Mouse (Mus musculus): ENCODE results near the gene Apom. TPM values are rescaled to one million over a fixed set of nuclear protein-coding genes. Genes with fewer than 3 reads are reported as not detected.

Apom gene
- polyA plus RNA-seq, 1 experiment from 2014 or later = 0.61 TPM

DNA sequence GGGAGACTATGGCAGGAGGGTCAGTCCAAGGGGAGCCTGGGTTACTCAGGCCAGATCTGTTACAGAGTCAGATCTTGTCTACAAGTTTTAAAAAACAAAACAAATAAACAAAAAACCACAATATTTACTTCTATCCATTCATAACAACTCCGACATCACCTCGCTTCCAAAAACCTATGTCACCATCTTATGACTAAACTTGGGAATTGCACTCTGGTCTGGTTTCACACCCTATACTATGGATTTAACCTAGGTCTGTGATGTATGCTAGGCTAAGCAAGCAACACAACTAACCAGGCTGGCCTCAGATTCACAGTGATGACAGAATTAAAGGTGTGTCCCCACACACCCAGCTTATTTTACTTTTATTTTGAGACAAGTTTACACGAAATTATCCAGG is 25.3 kb downstream of the Apom start:
- no peak overlapping the region for H3K9ac ChIP-seq (replicated peaks)
- peaks cover 28% of the 10 kb centered on the region for H3K36me3 ChIP-seq
- ATAC-seq (ENCODE audit: insufficient number of reproducible peaks, insufficient read depth, low FRiP score, low TSS enrichment, low read depth) = no peak
- H3K4me3 ChIP-seq (replicated peaks) = no peak overlapping the region; the same call in 1 of the 2 replicates
- H3K4me1 ChIP-seq (replicated peaks) = peaks cover 6% of the 10 kb centered on the region; the same call in 1 of the 2 replicates
- H3K9me3 ChIP-seq = no peaks in the 10 kb centered on the region
- H3K4me2 ChIP-seq = 0 out of 2 replicates have a peak overlapping the region, but pooled peaks have one; percentile 17
- whole genome bisulfite sequencing = 77% methylated on average over 3 of the region's 3 CpGs
- H3K27me3 ChIP-seq = no peaks in the 10 kb centered on the region
- H3K27ac ChIP-seq = no peak overlapping the region

DNA sequence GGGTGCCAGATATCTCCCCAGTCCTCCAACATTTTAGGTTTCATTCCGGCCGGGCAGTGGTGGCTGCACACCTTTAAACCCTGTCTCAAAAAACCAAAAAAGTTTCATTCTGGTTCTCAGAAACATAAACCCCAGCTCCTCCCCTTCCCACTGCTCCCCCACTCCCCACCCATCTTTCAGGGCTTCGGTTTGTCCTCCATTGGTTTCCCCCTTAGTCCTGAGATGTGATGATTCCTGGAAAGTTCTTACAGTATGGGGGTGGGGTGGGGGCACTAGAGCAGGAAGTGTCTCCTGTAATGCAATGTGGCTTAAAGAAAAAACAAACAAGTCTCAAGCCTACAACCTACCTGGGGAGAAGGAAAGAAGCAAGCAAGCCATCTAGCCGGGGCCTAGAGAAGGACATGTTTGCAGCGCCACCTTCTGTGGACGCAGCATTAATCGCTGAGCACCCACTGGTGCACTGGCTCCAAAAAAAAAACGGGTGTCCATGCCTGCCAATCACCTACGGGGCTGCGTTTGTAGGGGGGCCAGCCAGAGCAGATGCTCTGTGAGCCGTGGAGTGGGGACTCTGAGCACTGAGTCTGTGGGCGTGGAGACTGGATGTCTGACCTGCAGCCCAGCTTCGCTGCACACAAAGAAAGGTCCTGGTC is 26.0 kb downstream of the Apom start:
- peak overlapping the region; percentile 17 for H3K4me2 ChIP-seq

DNA sequence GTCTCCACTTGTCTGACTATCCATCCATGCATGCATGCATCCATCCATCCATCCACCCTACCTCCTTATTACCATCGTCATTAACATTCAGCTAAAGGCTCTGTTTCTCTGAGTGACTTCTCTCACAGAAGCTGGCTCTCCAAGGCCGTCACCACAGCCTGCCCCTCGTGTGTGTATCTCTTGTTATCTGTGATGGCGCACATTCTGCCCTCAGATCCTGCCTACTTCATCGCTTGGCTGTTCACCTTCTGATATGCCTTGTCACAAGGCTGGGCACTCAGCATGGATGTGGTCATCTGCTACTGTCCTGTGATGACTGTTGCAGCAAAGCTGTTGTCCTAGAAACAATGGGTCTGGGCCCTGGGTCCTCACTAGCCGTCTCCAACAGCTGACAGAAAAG is 27.1 kb downstream of the Apom start:
- Histone ChIP-seq H3K9ac (replicated peaks) (no peak overlapping the region), H3K27me3 (no peaks in the 10 kb centered on the region), H3K4me3 (replicated peaks) (no peak overlapping the region), H3K4me2 (no peak overlapping the region), H3K9me3 (no peaks in the 10 kb centered on the region), H3K4me1 (replicated peaks) (peaks cover 6% of the 10 kb centered on the region; the same call in 1 of the 2 replicates), H3K36me3 (peaks cover 45% of the 10 kb centered on the region), H3K27ac (no peak overlapping the region)
- 83% methylated on average over 6 of the region's 6 CpGs for whole genome bisulfite sequencing
- ATAC-seq (ENCODE audit: insufficient number of reproducible peaks, insufficient read depth, low FRiP score, low TSS enrichment, low read depth) = no peak

More for the DNA sequence above, 26.0 kb downstream of the Apom start:
- ATAC-seq (ENCODE audit: insufficient number of reproducible peaks, insufficient read depth, low FRiP score, low TSS enrichment, low read depth) = no peak
- Histone ChIP-seq H3K27ac (no peak overlapping the region), H3K4me1 (replicated peaks) (peaks cover 6% of the 10 kb centered on the region; the same call in 1 of the 2 replicates), H3K27me3 (no peaks in the 10 kb centered on the region), H3K36me3 (peaks cover 34% of the 10 kb centered on the region), H3K9ac (replicated peaks) (peak overlapping the region; percentile 45; the same call in 1 of the 2 replicates), H3K9me3 (no peaks in the 10 kb centered on the region), H3K4me3 (replicated peaks) (no peak overlapping the region; the same call in 1 of the 2 replicates)
- WGBS = 35% methylated on average over 13 of the region's 13 CpGs

DNA sequence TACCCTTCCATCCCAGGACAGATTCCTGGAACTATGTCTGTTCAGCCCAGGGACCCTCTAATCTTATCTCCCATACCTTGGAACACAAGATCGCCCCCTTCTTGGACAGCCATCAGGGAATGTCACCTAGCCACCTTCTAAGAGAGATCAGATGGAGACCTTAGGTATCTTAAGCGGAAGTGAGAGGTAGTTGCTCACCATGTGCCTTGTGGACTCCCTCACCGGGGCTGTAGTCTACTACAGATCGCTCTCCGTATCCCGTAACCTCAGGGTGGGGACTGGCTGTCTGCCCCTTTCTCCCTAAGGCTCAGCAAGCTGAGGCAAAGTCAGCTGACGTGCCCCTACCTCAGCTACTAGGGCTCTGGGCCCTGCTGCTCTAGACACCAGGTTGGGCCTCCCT is 27.8 kb downstream of the Apom start:
- Histone ChIP-seq H3K9me3 (no peaks in the 10 kb centered on the region), H3K4me1 (replicated peaks) (peaks cover 6% of the 10 kb centered on the region; the same call in 1 of the 2 replicates), H3K4me2 (no peak overlapping the region), H3K36me3 (peaks cover 52% of the 10 kb centered on the region), H3K27ac (no peak overlapping the region), H3K4me3 (replicated peaks) (no peak overlapping the region), H3K27me3 (no peaks in the 10 kb centered on the region), H3K9ac (replicated peaks) (no peak overlapping the region)
- ATAC-seq (ENCODE audit: insufficient number of reproducible peaks, insufficient read depth, low FRiP score, low TSS enrichment, low read depth) = no peak
- WGBS = 85% methylated on average over 7 of the region's 7 CpGs

DNA sequence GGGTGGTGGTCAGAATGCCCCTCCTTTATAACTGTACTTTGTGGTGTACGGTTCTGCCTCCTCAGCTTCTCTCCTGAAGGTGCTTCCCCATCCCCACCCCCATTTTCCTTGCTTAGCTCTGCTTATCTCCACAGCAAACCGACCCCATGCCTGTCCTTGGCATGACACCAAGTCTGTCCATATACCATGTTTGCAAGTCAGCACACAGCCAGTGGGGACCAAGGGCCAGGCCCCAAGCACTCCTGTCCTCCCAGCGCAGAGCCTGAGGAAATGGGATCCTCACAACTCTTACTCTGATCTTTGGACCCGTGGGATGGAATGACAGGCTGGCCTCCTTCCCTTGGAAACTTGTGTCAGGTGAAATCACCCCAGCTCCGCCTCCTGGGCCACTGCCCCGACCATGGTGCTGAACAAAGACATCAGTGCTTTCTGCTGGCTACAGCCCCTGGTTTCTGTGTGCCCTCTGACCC is 28.6 kb downstream of the Apom start:
- 71% methylated on average over 6 of the region's 6 CpGs for WGBS
- H3K9me3 ChIP-seq = no peaks in the 10 kb centered on the region
- H3K4me2 ChIP-seq = no peak overlapping the region
- H3K4me3 ChIP-seq (replicated peaks) = no peak overlapping the region
- no peaks in the 10 kb centered on the region for H3K27me3 ChIP-seq
- no peak for ATAC-seq (ENCODE audit: insufficient number of reproducible peaks, insufficient read depth, low FRiP score, low TSS enrichment, low read depth)
- peaks cover 6% of the 10 kb centered on the region; the same call in 1 of the 2 replicates for H3K4me1 ChIP-seq (replicated peaks)
- no peak overlapping the region for H3K9ac ChIP-seq (replicated peaks)
- H3K27ac ChIP-seq = no peak overlapping the region
- H3K36me3 ChIP-seq = peaks cover 60% of the 10 kb centered on the region

DNA sequence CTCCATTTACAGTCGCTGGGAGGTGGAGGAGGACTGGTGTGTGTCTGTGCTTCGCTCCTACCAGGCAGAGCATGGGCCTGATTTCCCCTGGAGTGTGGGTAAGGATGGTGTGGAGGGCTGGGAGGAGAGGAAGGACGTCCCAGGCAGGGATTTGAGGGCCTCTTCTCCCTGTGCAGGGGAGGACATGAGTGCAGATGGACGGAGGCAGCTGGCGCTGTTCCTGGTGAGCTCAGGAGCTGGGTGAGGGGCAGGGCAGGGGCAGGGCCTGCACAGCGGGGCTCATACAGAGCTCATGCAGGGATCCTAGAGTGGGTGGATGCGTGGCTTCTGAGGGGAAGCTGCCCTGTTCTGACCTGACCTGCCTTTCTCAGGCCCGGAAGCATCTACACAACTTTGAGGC is 29.6 kb downstream of the Apom start:
- WGBS = 62% methylated on average over 8 of the region's 8 CpGs
- Histone ChIP-seq H3K9me3 (no peaks in the 10 kb centered on the region), H3K4me2 (no peak overlapping the region; the same call in 1 of the 2 replicates), H3K27me3 (no peaks in the 10 kb centered on the region), H3K27ac (no peak overlapping the region), H3K4me3 (replicated peaks) (no peak overlapping the region), H3K9ac (replicated peaks) (0 out of 2 replicates have a peak overlapping the region, but pooled peaks have one; percentile 9), H3K4me1 (replicated peaks) (peaks cover 6% of the 10 kb centered on the region; the same call in 1 of the 2 replicates), H3K36me3 (peaks cover 70% of the 10 kb centered on the region)
- ATAC-seq (ENCODE audit: insufficient number of reproducible peaks, insufficient read depth, low FRiP score, low TSS enrichment, low read depth) = 0 out of 2 replicates have a peak, but pooled peaks have one; percentile 20

DNA sequence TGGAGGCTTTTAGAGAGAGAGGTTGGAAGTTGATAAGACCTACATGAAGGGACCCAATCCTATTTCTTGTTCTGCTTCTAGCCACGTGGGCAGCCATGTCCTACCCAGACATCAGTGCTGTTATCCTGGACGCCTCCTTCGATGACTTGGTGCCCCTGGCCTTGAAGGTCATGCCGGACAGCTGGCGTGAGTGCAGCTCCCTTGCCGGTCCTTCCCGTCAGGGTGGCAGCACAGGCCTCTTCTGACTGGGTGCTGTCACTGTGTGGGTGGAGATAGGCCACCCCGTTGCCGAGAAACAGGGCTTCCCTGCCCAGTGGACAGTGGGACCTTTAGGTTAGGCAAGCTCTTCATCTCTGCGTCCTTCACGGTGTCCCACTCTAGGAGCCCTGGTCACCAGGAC is 30.7 kb downstream of the Apom start:
- Histone ChIP-seq H3K9ac (replicated peaks) (no peak overlapping the region), H3K36me3 (peaks cover 81% of the 10 kb centered on the region), H3K4me3 (replicated peaks) (no peak overlapping the region), H3K9me3 (no peaks in the 10 kb centered on the region), H3K27me3 (no peaks in the 10 kb centered on the region), H3K4me1 (replicated peaks) (peaks cover 5% of the 10 kb centered on the region; the same call in 1 of the 2 replicates), H3K27ac (no peak overlapping the region), H3K4me2 (no peak overlapping the region)
- ATAC-seq (ENCODE audit: insufficient number of reproducible peaks, insufficient read depth, low FRiP score, low TSS enrichment, low read depth) = no peak
- WGBS = 86% methylated on average over 11 of the region's 11 CpGs

DNA sequence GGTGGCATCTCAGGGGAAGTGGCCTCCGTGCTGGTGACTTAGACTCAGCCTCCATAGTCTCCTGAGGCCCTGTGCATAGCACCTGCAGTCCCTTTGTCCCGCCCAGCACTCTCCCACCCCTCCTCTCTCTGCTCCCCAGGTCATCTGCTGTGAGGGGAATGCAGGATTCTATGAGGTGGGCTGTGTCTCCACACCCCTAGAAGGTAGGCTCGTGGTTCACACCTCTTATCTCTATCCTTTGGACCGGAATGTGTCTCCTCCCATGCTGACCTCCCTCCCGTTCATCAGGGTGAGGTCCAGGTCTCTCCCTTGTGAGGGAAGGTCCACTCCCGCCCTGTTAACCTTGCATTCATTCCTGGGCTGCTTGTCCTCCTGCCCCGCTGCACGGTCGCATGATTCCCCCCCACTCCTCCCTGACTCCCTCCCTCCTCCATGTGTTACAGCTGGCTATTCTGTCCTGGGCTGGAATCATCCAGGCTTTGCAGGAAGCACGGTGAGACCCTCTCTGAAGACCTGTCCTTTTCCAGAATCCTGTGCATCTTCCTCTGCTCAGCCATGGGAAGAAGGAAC is 31.6 kb downstream of the Apom start:
- H3K9me3 ChIP-seq = no peaks in the 10 kb centered on the region
- no peak overlapping the region for H3K9ac ChIP-seq (replicated peaks)
- no peak overlapping the region for H3K4me2 ChIP-seq
- WGBS = 74% methylated on average over 10 of the region's 10 CpGs
- peaks cover 89% of the 10 kb centered on the region for H3K36me3 ChIP-seq
- no peaks in the 10 kb centered on the region for H3K27me3 ChIP-seq
- ATAC-seq (ENCODE audit: insufficient number of reproducible peaks, insufficient read depth, low FRiP score, low TSS enrichment, low read depth) = no peak
- no peaks in the 10 kb centered on the region for H3K4me1 ChIP-seq (replicated peaks)
- H3K27ac ChIP-seq = no peak overlapping the region
- no peak overlapping the region for H3K4me3 ChIP-seq (replicated peaks)

DNA sequence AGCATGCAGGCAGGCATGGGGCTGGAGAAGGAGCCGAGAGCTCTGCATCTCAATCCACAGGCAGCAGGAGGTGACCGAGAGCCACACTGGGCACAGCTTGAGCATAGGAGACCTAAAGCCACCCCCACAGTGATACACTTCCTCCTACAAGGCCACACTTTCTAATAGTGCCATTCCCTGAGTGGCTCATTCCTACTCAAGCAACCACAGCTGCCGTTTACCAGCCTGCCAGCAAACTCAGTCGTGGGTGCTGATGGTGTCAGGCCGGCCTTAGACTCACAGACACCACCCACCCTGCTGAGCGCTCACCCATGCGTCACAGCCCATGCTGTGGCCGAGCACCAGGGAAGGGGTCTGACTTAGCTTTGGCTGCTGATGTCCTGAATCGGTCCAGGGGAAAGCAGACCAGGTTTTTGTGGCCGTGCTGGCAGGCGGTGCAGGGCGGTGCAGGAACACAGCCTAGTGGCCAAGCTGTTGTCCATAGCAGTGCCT is 34.6 kb downstream of the Apom start:
- no peak overlapping the region for H3K4me3 ChIP-seq (replicated peaks)
- H3K9ac ChIP-seq (replicated peaks) = no peak overlapping the region
- H3K9me3 ChIP-seq = no peaks in the 10 kb centered on the region
- 88% methylated on average over 12 of the region's 12 CpGs for WGBS
- H3K4me1 ChIP-seq (replicated peaks) = no peaks in the 10 kb centered on the region
- no peak overlapping the region for H3K27ac ChIP-seq
- ATAC-seq (ENCODE audit: insufficient number of reproducible peaks, insufficient read depth, low FRiP score, low TSS enrichment, low read depth) = no peak
- no peak overlapping the region for H3K4me2 ChIP-seq
- no peaks in the 10 kb centered on the region for H3K27me3 ChIP-seq
- H3K36me3 ChIP-seq = peaks cover 98% of the 10 kb centered on the region

DNA sequence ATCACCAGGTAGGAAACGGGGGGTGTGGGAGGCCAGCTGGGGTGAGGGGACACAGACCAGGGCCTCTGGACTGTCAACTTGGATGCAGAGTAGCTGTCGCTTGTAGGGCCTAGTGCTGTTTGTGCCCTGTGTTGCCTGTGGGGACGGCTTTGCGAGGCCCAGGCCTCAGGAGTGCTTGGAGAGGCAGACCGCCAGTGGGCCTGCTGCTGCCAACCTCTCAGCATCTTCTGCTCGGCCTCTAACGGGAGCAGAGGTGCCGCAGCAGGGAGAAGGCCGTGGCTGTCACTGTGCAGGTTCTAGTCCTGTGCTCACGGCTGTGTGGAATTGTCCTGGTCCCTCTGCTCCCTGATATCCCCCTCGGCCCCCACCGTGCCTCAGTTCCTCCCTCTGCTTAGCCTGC is 35.3 kb downstream of the Apom start:
- whole genome bisulfite sequencing = 86% methylated on average over 12 of the region's 12 CpGs
- Histone ChIP-seq H3K4me3 (replicated peaks) (no peak overlapping the region), H3K36me3 (peaks cover 98% of the 10 kb centered on the region), H3K4me1 (replicated peaks) (no peaks in the 10 kb centered on the region), H3K27me3 (no peaks in the 10 kb centered on the region), H3K9ac (replicated peaks) (no peak overlapping the region), H3K9me3 (no peaks in the 10 kb centered on the region), H3K27ac (no peak overlapping the region), H3K4me2 (no peak overlapping the region)
- ATAC-seq (ENCODE audit: insufficient number of reproducible peaks, insufficient read depth, low FRiP score, low TSS enrichment, low read depth) = no peak

DNA sequence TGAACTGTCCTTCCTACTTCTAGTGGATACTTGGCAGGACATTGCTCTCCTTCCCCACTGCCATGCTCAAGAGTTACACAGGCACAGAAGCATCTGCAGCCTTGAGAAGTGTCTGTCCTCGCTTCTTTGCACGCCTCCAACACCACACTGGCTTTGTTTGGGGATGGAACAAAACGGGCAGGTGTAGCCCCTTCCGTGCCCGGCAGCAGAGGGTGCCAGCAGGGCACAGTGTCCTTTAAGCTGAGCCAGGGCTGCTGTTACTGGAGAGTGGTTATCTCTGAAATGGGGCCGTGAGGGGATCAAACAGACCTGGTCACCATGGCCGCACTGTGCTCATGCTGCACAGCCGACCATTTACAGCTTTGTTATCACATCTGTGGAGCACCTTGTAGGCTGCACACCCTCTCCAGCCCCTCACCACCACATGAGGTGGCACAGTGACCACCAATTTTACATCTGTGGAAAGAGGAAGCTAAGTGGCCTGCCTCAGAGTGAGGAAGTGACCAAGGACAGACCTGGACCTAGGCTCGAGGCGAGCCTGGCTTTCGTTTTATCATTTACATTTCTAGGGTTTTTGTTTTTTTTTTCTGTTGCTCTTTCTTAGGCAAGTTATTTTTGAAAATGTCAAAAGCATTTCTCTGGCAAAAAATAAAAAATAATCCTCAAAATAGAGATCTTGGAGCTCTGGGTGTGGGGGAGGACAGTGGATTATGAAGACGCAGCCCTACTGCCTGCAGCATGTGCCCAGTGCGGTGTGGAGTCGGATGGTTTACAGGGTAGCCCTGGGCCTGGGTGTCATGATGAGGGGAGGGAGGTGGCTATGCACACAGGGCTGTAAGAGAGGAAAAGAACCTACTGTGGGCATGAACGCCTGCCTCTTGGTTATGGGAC is 37.1 kb downstream of the Apom start:
- Histone ChIP-seq H3K9me3 (no peaks in the 10 kb centered on the region), H3K9ac (replicated peaks) (no peak overlapping the region), H3K4me2 (no peak overlapping the region), H3K36me3 (peaks cover 89% of the 10 kb centered on the region), H3K4me1 (replicated peaks) (peaks cover 12% of the 10 kb centered on the region), H3K4me3 (replicated peaks) (no peak overlapping the region), H3K27ac (no peak overlapping the region), H3K27me3 (no peaks in the 10 kb centered on the region)
- ATAC-seq (ENCODE audit: insufficient number of reproducible peaks, insufficient read depth, low FRiP score, low TSS enrichment, low read depth) = no peak
- 92% methylated on average over 15 of the region's 15 CpGs for WGBS

Measured in limb, embryonic 12.5 days (tissue).